Mouse (Mus musculus) megakaryocyte, adult 5-6 weeks (primary cell): ENCODE data around the gene Ndufa11. TPM values are rescaled to one million over a fixed set of nuclear protein-coding genes. Genes with fewer than 3 reads are reported as not detected.

Experiments used
- ATAC-seq: 2 replicates; pipeline ENCODE4 v1.8.0; 2016; ENCODE audit warnings: mild to moderate bottlenecking, inconsistent platforms; ENCODE audit not compliant: poor library complexity, severe bottlenecking
- total RNA-seq, 2 experiments: library from RNA; stranded (forward) in 1 of 2; stranded (reverse) in 1 of 2; fragments of 153-499, 151-499 nt in 1 of 2; fragments of 221-1000, 200-1000 nt in 1 of 2; gene quantifications; 2 replicates each; pipeline versions ENCODE4 v1.2.3 to v1.2.4; 2015 to 2017

The Ndufa11 gene
- total RNA-seq, 2 experiments from 2014 or later, result 77.8 to 113 TPM

DNA sequence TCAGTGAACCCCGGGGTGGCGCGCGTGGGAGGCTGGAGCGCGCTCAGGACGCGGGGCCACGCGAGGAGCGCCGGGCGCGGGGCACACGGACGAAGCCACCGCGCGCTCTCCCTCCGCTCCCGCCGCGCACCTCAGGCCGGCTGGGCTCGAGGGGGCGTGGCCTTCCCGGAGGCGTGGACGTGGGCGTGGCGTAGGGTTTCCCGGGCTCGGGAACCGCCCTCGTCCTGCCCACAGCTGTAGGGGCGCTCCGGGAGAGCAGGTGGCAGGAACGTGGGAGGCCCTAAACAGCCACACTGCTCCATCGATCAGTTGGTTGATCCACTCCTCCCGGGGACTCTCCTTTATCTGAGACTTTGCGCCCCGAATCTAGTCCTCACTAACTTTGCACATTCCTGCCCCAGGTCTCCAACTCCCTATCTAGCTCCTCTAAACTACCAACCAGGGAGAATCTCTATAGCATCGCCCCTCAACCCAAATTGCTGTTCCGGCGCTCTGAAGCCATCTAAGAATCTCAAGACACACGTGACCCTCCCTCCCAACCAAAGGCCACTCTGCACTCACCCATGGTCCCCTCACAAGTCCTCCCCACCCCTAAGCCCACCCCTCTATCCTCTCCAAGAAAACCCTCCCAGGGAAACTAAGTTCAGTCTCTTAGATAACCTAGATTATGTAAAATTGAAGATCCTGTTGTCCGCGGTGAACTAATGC is 40.0 kb downstream of the Ndufa11 start, which contains the start of gene Nrtn:
Nrtn (minus strand) TSS at position 115 of the 708 bp plus-strand sequence.
- peak; percentile 61 for ATAC-seq

- ATAC-seq, result peak; percentile 36
These were observed 40.6 kb downstream of the Ndufa11 start for GRCm38 (mm10) chr17:56758132-56758531.

- ATAC-seq, result no peak
These were observed 41.7 kb downstream of the Ndufa11 start for GRCm38 (mm10) chr17:56759261-56759660.

DNA sequence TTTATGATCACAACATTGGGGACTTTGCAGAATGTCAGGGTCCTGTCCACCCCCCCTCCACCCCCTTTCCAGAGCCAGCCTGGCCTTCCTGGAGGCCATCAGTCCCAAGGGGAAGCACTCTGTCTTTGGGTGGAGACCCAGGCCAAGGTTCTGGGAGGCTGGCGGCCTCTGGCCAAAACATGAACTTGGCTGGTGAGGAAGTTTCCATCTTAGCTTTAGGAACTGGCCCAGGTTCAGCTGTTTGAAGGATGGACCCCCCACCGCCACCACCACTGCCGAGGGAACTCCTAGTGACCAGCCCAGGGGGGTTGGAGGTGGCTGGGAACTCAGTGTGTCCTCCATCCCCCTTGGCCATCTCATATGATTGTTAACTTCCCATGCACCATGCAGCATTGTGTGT is 43.5 kb downstream of the Ndufa11 start:
- ATAC-seq, result no peak

DNA sequence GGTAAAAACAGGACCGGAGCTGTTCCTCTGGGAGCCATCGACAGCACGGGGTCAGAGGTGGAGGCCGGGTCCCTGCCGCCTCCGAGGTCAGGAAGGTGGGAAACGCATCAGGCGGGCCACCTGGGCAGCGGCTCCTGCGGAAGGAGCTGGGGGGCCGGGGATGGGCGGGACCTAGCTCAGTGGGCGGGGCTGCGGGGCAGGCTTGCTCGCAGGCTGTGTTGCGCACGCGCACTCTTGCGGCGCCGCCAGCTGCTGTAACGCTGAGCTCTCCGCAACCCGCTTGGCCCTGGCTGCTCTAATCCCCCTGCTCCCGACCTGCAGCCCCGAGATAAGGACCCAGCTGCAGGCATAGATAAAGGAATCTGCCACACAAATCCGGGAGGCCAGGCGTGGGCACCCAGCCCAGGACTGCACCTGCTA is 44.4 kb downstream of the Ndufa11 start:
- peak; percentile 38 for ATAC-seq

DNA sequence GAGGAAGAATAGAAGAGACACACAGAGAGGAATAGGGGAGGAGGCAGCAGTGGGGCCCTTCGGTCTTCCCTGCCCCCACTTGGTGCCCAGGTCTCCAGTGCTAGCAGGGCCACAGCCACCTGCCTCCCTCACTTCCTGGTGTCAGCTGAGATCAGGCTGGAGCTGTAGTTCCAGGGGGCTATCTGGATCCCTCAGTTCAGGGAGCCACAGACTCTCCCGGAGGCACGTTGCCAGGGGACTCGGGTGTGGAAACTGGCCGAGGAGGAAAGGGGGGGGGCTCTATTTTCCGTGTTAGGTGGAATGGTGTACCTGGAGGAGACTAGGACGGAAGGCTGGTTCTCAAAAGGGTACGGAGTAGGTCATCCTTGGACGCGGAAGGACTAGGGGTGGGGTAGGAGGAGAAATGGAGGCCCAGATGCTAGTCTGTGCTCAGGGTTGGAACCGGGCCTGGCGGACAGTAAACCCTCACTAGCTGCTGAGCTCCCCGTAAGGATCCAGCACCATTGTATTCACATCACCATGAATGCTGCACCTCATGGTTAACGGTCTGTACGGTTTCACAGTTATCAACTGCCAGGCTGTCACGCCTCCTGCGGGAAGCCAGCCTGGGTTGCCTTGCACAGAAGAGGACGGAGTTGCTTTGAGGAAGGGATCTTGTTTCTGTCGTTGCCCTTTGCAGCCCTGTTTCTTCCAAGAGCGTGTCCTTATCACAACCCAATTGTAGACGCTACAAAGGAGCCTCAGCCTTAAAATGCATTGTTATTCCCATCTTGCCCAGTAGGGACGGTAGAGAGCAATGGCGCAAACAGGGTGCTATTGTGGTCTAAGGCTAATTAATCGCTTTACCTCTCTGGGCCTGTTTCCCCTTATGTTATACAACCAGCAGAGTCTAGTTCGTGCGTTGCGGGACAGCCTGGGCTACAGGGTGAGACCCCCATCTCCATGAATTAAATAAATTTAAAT is 45.5 kb downstream of the Ndufa11 start:
- peak; percentile 40 for ATAC-seq

DNA sequence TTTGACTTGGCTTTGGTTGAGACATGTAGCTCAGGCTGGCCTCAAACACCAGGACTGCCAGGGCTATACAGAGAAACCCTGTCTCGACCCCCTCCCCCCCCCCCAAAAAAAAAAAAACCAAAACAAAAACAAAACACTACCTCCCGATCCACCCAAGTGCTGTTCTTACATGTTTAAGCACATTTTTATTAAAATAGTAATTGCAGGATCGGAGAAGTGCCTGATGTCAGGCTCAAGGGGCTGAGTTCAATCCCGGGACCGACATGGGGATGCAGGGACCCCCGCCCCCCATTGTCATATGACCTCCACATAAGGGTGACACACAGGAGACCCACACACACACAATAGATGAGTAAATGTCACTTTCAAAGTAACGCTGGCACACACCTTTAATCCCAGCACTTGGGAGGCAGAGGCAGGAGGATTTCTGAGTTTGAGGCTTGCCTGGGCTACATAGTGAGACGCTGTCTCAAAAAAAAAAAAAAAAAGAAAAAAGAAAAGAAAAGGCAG is 46.2 kb downstream of the Ndufa11 start:
- no peak for ATAC-seq

DNA sequence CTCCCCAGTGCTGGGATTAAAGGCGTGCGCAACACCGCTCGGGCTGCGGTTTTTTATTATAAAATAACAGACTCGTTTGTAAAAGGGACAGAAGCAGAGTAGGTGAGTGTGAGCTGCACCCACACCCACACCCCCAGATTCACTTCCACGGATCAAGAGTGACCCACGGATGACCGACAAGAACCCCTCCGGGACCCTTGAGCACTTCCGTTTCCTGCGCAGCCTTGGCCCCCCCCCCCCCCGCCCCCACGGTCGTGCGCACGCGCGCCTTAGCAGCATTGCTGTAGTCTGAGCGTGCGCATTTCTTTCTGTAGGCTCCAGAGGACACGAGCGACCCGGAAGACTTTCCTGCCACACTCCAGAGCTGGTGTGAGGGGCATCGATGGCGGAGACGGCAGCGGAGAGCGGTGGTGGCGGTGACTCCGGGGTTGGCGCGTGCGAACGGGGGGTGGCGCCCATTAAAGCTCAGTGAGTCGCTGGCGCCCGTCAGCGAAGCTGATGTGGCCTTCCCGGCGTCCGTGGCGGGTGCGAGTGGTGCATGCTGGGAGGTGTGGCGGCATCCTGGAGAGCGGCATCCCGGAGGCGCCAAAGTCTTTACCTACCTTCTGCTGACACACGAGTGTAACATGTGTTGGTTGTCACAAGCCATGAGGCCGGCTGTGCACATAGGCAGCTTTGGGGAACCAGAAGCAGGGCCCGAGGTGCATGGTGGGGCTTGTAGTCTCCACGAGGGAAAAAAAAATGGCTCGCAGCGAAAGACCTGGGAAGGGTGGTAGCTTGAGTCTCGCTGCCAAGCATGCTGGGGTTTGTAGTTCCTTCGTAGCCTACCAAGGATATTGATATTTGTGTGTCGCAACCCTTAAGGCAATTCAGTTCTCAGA is 47.1 kb downstream of the Ndufa11 start, which contains the start of gene Dus3l:
Dus3l (plus strand) TSS at position 284 of the 881 bp plus-strand sequence.
- peak; percentile 77 for ATAC-seq

GRCm38 (mm10) chr17:56765431-56765830 is 47.9 kb downstream of the Ndufa11 start:
- ATAC-seq, result no peak

DNA sequence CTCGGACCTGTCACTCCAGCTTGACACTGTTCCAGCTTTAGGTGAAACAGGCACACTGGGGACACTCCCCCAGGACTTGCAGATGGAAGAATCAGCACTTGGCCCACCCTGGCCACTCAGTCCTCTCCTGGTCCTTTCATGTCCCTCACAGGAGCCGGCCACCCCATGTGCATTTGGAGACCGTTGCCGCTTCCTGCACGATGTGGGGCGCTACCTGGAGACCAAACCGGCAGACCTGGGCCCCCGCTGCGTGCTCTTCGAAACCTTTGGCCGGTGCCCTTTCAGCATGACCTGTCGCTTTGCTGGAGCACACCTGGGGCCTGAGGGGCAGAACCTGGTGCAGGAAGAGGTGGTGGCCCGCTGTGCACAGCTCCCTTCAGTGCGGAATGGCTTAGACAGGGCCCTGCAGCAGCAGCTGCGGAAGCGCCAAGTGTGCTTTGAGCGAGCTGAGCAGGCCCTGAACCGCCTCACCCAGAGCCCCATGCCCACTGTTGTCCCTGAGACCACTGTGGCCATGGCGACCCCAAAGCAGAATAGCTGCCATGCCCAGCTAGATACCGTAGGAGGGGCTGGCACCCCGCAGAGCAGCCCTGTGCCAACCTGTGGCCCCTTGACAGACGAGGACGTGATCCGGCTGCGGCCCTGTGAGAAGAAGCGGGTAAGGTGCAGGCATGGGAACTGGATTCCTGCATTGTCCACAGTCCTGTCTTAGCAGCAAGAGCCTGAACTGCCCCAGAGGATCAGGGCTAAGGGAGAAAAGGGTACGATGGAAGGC is 49.3 kb downstream of the Ndufa11 start:
- no peak for ATAC-seq

- ATAC-seq, result no peak
These were observed 50.1 kb downstream of the Ndufa11 start for GRCm38 (mm10) chr17:56767531-56768135.

DNA sequence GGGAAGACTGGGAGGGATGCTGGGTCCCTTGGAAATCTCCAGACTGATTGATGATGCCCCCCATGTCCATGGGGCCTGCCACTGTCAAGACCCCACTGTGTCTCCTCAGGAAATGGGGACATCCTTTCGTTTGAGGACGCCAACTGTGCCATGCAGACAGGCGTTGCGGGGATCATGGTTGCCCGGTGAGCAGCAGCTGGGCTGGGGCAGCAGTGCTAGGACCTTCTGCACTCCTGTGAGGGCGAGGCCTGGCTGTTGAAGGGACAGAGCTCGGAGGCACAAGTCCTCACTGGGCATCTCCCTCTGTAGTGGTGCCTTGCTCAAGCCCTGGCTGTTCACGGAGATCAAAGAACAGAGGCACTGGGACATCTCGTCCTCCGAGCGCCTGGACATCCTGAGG is 51.4 kb downstream of the Ndufa11 start:
- ATAC-seq, result no peak

DNA sequence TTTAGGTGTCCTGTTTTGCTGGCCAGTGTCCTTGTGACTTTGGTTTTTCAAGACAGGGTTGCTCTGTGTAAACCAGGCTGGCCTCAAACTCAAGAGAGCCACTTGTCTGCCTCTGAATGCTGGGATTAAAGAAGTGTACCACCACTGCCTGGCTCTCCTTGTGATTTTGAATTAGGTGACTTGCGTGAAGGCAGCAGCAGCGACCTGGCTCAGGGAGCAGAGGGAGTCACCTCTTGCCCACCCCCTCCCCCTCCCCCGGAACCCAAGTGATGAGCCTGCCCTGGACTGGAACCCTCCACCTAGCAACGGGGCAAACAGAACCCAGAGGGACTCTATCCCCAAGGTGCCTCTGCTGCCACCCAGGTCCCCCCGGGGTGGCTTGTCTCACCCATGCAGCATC is 52.4 kb downstream of the Ndufa11 start, which contains the start of gene Prr22:
Prr22 (plus strand) TSS at position 301 of the 400 bp plus-strand sequence.
- ATAC-seq, result no peak

Other genes starting within 250 kb of the Ndufa11 start
- 18.1 and 18.6 TPM in 2 replicates for gene Ptprs, start 241.3 kb upstream of the Ndufa11 start, total RNA-seq (2015)
- gene Ptprs, start 241.3 kb upstream of the Ndufa11 start, total RNA-seq (2017), result 17.3 and 52.6 TPM in 2 replicates
- not detected in 2 replicates for gene Znrf4, start 205.3 kb upstream of the Ndufa11 start, total RNA-seq (2015)
- not detected in 2 replicates for gene Znrf4, start 205.3 kb upstream of the Ndufa11 start, total RNA-seq (2017)
- 0.71 and 1.2 TPM in 2 replicates for gene Gm20219, start 163.4 kb upstream of the Ndufa11 start, total RNA-seq (2015)
- gene Gm20219, start 163.4 kb upstream of the Ndufa11 start, total RNA-seq (2017), result 0.44 and 0.49 TPM in 2 replicates
- 54.5 and 68.8 TPM in 2 replicates for gene Safb2, start 133.2 kb upstream of the Ndufa11 start, total RNA-seq (2015)
- gene Safb2, start 133.2 kb upstream of the Ndufa11 start, total RNA-seq (2017), result 78.1 and 92.6 TPM in 2 replicates
- gene Safb, start 132.9 kb upstream of the Ndufa11 start, total RNA-seq (2015), result 53.5 and 59.6 TPM in 2 replicates
- 65.8 and 76.1 TPM in 2 replicates for gene Safb, start 132.9 kb upstream of the Ndufa11 start, total RNA-seq (2017)
- gene 2410015M20Rik, start 108.0 kb upstream of the Ndufa11 start, total RNA-seq (2015), result 43.6 and 52.6 TPM in 2 replicates
- gene 2410015M20Rik, start 108.0 kb upstream of the Ndufa11 start, total RNA-seq (2017), result 48.3 and 64.2 TPM in 2 replicates
- 757 and 782 TPM in 2 replicates for gene Rpl36, start 104.4 kb upstream of the Ndufa11 start, total RNA-seq (2015)
- gene Rpl36, start 104.4 kb upstream of the Ndufa11 start, total RNA-seq (2017), result 1,133 and 1,354 TPM in 2 replicates
- gene Lonp1, start 90.9 kb upstream of the Ndufa11 start, total RNA-seq (2015), result 9.1 TPM in 2 replicates
- 19.5 and 23.4 TPM in 2 replicates for gene Lonp1, start 90.9 kb upstream of the Ndufa11 start, total RNA-seq (2017)
- 0.18 TPM in 1 of 2 replicates, not detected in the other for gene Catsperd, start 89.6 kb upstream of the Ndufa11 start, total RNA-seq (2015)
- not detected in 2 replicates for gene Catsperd, start 89.6 kb upstream of the Ndufa11 start, total RNA-seq (2017)
- 20.2 and 25.0 TPM in 2 replicates for gene Ranbp3, start 44.5 kb upstream of the Ndufa11 start, total RNA-seq (2015)
- gene Ranbp3, start 44.5 kb upstream of the Ndufa11 start, total RNA-seq (2017), result 52.9 and 60.9 TPM in 2 replicates
- 3.6 and 4.1 TPM in 2 replicates for gene Vmac, start 255 bp downstream of the Ndufa11 start, total RNA-seq (2015)
- 2.7 and 2.8 TPM in 2 replicates for gene Vmac, start 255 bp downstream of the Ndufa11 start, total RNA-seq (2017)
- not detected in 2 replicates for gene Nrtn, start 39.8 kb downstream of the Ndufa11 start, total RNA-seq (2015)
- gene Nrtn, start 39.8 kb downstream of the Ndufa11 start, total RNA-seq (2017), result not detected in 2 replicates
- 8.4 and 8.7 TPM in 2 replicates for gene Dus3l, start 47.0 kb downstream of the Ndufa11 start, total RNA-seq (2015)
- gene Dus3l, start 47.0 kb downstream of the Ndufa11 start, total RNA-seq (2017), result 10.5 and 14.6 TPM in 2 replicates
- 0.32 and 0.85 TPM in 2 replicates for gene Prr22, start 52.5 kb downstream of the Ndufa11 start, total RNA-seq (2015)
- gene Prr22, start 52.5 kb downstream of the Ndufa11 start, total RNA-seq (2017), result not detected in 2 replicates
- gene Rfx2, start 113.2 kb downstream of the Ndufa11 start, total RNA-seq (2015), result 5.0 and 5.2 TPM in 2 replicates
- gene Rfx2, start 113.2 kb downstream of the Ndufa11 start, total RNA-seq (2017), result 1.7 and 2.8 TPM in 2 replicates
- gene Acsbg2, start 156.7 kb downstream of the Ndufa11 start, total RNA-seq (2015), result not detected in 2 replicates
- gene Acsbg2, start 156.7 kb downstream of the Ndufa11 start, total RNA-seq (2017), result not detected in 2 replicates
- 0.32 and 0.40 TPM in 2 replicates for gene 1700061G19Rik, start 157.7 kb downstream of the Ndufa11 start, total RNA-seq (2015)
- gene 1700061G19Rik, start 157.7 kb downstream of the Ndufa11 start, total RNA-seq (2017), result 0.07 and 0.53 TPM in 2 replicates
- gene Mllt1, start 217.6 kb downstream of the Ndufa11 start, total RNA-seq (2015), result 10.6 and 11.0 TPM in 2 replicates
- 11.2 and 15.1 TPM in 2 replicates for gene Mllt1, start 217.6 kb downstream of the Ndufa11 start, total RNA-seq (2017)